In the genomic region with DNA sequence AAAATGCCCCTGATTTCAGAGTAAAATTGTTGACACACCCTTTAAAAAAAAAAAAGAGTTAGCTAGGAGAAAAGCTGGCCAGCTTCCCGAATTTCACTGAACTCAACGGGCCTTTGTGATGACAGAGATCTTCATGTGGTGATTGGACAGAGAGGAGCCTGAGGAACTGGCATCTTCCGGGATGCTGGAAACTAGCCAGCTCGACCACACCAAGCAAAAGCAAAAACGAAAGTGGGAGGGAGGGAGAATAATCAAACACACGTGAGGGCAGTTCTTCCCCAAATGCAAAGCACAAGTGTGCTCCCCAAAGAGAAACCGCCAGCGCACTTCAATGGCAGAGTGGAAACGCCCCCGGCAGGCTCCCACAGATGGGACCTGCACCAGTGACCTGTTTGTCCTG, we compare ENCODE assay signal across 8 mouse cellular contexts. TPM values are rescaled to one million over a fixed set of nuclear protein-coding genes. Genes with fewer than 3 reads are reported as not detected.
DNase-seq lines count a peak whose midpoint lies in the region; ATAC-seq and TF ChIP-seq lines count a peak whose summit lies in the region.

No protein-coding gene starts in this region.

- DNase-seq in cerebellum, postnatal 25 days, result peak; percentile 11 to 37
- no peak for DNase-seq in cerebellum, adult 9-11 months
- DNase-seq in MEL-GATA-1-ER (ENCODE audit: extremely low read depth, low read depth), result peak; percentile 46
- peak; percentile 52 for DNase-seq in forebrain, postnatal 0 days

- no peak for ATAC-seq in forebrain, postnatal 0 days
- ATAC-seq in hindbrain, embryonic 12.5 days (ENCODE audit: low FRiP score), result no peak
- no peak for ATAC-seq in limb, embryonic 12.5 days (ENCODE audit: insufficient number of reproducible peaks, insufficient read depth, low FRiP score, low TSS enrichment, low read depth)
- no peak for ATAC-seq in midbrain, embryonic 16.5 days
- ATAC-seq in erythroblast, adult 5-6 weeks (replicated peaks; ENCODE audit: low FRiP score, poor library complexity, severe bottlenecking), result no peak

- H3K4me2 ChIP-seq in forebrain, postnatal 0 days (ENCODE audit: low read depth), result peak overlapping the region; percentile 39
- H3K4me2 ChIP-seq in hindbrain, embryonic 12.5 days (replicated peaks), result peak overlapping the region; percentile 36
- peak overlapping the region; percentile 60 for H3K4me2 ChIP-seq in limb, embryonic 12.5 days
- H3K4me2 ChIP-seq in midbrain, embryonic 16.5 days (ENCODE audit: low read length), result peak overlapping the region; percentile 40

- H3K27me3 ChIP-seq in forebrain, postnatal 0 days (ENCODE audit: insufficient read depth, low read length), result peaks cover 4% of the 10 kb centered on the region; the same call in 1 of the 2 replicates
- H3K27me3 ChIP-seq in hindbrain, embryonic 12.5 days, result peaks cover 24% of the 10 kb centered on the region
- H3K27me3 ChIP-seq in limb, embryonic 12.5 days, result peaks cover 17% of the 10 kb centered on the region
- peaks cover 12% of the 10 kb centered on the region for H3K27me3 ChIP-seq in midbrain, embryonic 16.5 days (ENCODE audit: control insufficient read depth, insufficient read depth, low read depth, low read length)

- TF ChIP-seq CTCF in forebrain, postnatal 0 days (IDR thresholded peaks at IDR 0.05; ENCODE audit: low read depth), result no peak

- H3K27ac ChIP-seq in forebrain, postnatal 0 days (ENCODE audit: low read depth, low read length), result no peak overlapping the region
- H3K27ac ChIP-seq in hindbrain, embryonic 12.5 days, result no peak overlapping the region
- 0 out of 2 replicates have a peak overlapping the region, but pooled peaks have one; percentile 35 for H3K27ac ChIP-seq in limb, embryonic 12.5 days
- H3K27ac ChIP-seq in midbrain, embryonic 16.5 days (ENCODE audit: low read length), result no peak overlapping the region

- H3K9me3 ChIP-seq in forebrain, postnatal 0 days (ENCODE audit: low read length), result no peaks in the 10 kb centered on the region
- no peaks in the 10 kb centered on the region for H3K9me3 ChIP-seq in hindbrain, embryonic 12.5 days (replicated peaks)
- H3K9me3 ChIP-seq in limb, embryonic 12.5 days, result no peaks in the 10 kb centered on the region
- no peaks in the 10 kb centered on the region for H3K9me3 ChIP-seq in midbrain, embryonic 16.5 days (replicated peaks; ENCODE audit: control insufficient read depth, low read length, poor library complexity, severe bottlenecking)

- H3K4me3 ChIP-seq in forebrain, postnatal 0 days (ENCODE audit: low read depth, low read length), result no peak overlapping the region; the same call in 1 of the 2 replicates
- no peak overlapping the region for H3K4me3 ChIP-seq in hindbrain, embryonic 12.5 days
- H3K4me3 ChIP-seq in limb, embryonic 12.5 days (replicated peaks), result peak overlapping the region; percentile 24
- 0 out of 2 replicates have a peak overlapping the region, but pooled peaks have one; percentile 2 for H3K4me3 ChIP-seq in midbrain, embryonic 16.5 days (ENCODE audit: low read depth, low read length)

- no peaks in the 10 kb centered on the region for H3K36me3 ChIP-seq in forebrain, postnatal 0 days (ENCODE audit: insufficient read depth)
- no peaks in the 10 kb centered on the region for H3K36me3 ChIP-seq in hindbrain, embryonic 12.5 days
- no peaks in the 10 kb centered on the region for H3K36me3 ChIP-seq in limb, embryonic 12.5 days
- no peaks in the 10 kb centered on the region for H3K36me3 ChIP-seq in midbrain, embryonic 16.5 days (ENCODE audit: control insufficient read depth, insufficient read depth, low read length)

- no peaks in the 10 kb centered on the region; the same call in 1 of the 2 replicates for H3K4me1 ChIP-seq in forebrain, postnatal 0 days (ENCODE audit: insufficient read depth)
- peaks cover 18% of the 10 kb centered on the region for H3K4me1 ChIP-seq in hindbrain, embryonic 12.5 days
- peaks cover 39% of the 10 kb centered on the region for H3K4me1 ChIP-seq in limb, embryonic 12.5 days (replicated peaks)
- H3K4me1 ChIP-seq in midbrain, embryonic 16.5 days (ENCODE audit: control insufficient read depth, insufficient read depth, low read length), result peaks cover 16% of the 10 kb centered on the region

- no peak overlapping the region for H3K9ac ChIP-seq in forebrain, postnatal 0 days
- H3K9ac ChIP-seq in hindbrain, embryonic 12.5 days, result no peak overlapping the region
- no peak overlapping the region for H3K9ac ChIP-seq in limb, embryonic 12.5 days (replicated peaks)
- H3K9ac ChIP-seq in midbrain, embryonic 16.5 days (ENCODE audit: low read depth, low read length), result no peak overlapping the region

- WGBS in forebrain, postnatal 0 days, result 24% methylated on average over 10 of the region's 10 CpGs
- WGBS in hindbrain, embryonic 12.5 days, result 40% methylated on average over 10 of the region's 10 CpGs
- WGBS in limb, embryonic 12.5 days, result 26% methylated on average over 10 of the region's 10 CpGs
- WGBS in midbrain, embryonic 16.5 days, result 42% methylated on average over 10 of the region's 10 CpGs

RNA-seq across cellular contexts. Expression of a gene that starts 0.8 kb away (rescaled TPM):
- 7.7 and 13.5 TPM in 2 replicates for total RNA-seq in forebrain, postnatal 0 days (2014; rRNA removed)
- polyA plus RNA-seq in forebrain, postnatal 0 days (2015; fragmentation: Nextera tagmentation; extraction: Ambion mirVana), result 8.8 and 11.3 TPM in 2 replicates
- polyA plus RNA-seq in hindbrain, embryonic 12.5 days (2016; fragmentation: Nextera tagmentation; extraction: Ambion mirVana), result 10.5 and 11.2 TPM in 2 replicates
- 7.2 and 8.4 TPM in 2 replicates for polyA plus RNA-seq in limb, embryonic 12.5 days (2016; fragmentation: Nextera tagmentation; extraction: Ambion mirVana)
- 8.6 and 12.9 TPM in 2 replicates for polyA plus RNA-seq in midbrain, embryonic 16.5 days (2015; fragmentation: Nextera tagmentation; extraction: Ambion mirVana)
- not detected in 2 replicates for total RNA-seq in erythroblast, adult 5-6 weeks (2015; ENCODE audit: low replicate concordance)
- not detected in 2 replicates for total RNA-seq in erythroblast, adult 5-6 weeks (2017; ENCODE audit: low replicate concordance)

RNA-seq across cellular contexts. Expression of a gene that starts 26.7 kb away (rescaled TPM):
- total RNA-seq in forebrain, postnatal 0 days (2014; rRNA removed), result 0.52 and 0.62 TPM in 2 replicates
- polyA plus RNA-seq in forebrain, postnatal 0 days (2015; fragmentation: Nextera tagmentation; extraction: Ambion mirVana), result 0.60 and 0.99 TPM in 2 replicates
- 4.3 and 4.6 TPM in 2 replicates for polyA plus RNA-seq in hindbrain, embryonic 12.5 days (2016; fragmentation: Nextera tagmentation; extraction: Ambion mirVana)
- polyA plus RNA-seq in limb, embryonic 12.5 days (2016; fragmentation: Nextera tagmentation; extraction: Ambion mirVana), result 10.9 and 12.3 TPM in 2 replicates
- polyA plus RNA-seq in midbrain, embryonic 16.5 days (2015; fragmentation: Nextera tagmentation; extraction: Ambion mirVana), result 0.87 and 0.88 TPM in 2 replicates
- 0.77 and 1.9 TPM in 2 replicates for total RNA-seq in erythroblast, adult 5-6 weeks (2015; ENCODE audit: low replicate concordance)
- 2.4 and 5.3 TPM in 2 replicates for total RNA-seq in erythroblast, adult 5-6 weeks (2017; ENCODE audit: low replicate concordance)

Comparison
In these comparisons a context has a peak if more than half of its experiments do, and no peak if none do; other contexts are left out.
1. H3K4me3 ChIP-seq: peak in limb, embryonic 12.5 days (single experiment) and midbrain, embryonic 16.5 days (single experiment); none in forebrain, postnatal 0 days (single experiment) and hindbrain, embryonic 12.5 days (single experiment).
2. Peak in every context shown above with its lines, with median percentiles within 50 percentile points of each other: H3K4me2 ChIP-seq.